14 mouse cellular contexts compared by ENCODE assay signal in the genomic region with DNA sequence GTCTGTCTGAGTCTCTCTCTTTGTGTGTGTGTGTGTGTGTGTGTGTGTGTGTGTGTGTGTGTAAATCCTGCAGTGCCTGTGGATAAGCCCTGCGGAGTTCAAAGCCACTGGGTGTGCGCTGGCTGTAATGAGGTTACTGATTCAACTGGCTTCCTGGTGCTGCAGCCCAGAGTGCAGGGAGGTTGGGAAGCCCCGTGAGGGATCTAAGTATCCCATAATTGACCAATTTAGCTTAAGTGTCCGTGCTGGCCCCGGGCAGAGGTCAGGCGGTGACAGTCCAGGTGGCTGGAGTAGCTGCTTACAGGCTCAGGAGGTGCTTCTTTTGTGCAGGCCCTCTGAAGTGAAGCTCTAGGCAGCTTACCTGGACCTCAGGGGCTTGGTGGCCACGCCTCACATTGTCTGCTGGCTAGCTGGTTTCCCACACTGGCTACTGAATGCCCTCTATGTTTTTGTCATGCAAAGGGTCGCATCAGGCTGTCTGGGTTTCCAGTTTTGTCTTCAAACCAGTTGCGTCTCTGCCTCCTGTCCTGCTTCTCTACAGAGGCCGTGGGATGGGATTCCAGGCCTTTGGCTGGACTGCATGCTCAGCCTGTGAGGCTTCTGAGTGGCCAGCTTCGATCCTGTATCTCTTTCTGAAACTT. TPM values are rescaled to one million over a fixed set of nuclear protein-coding genes. Genes with fewer than 3 reads are reported as not detected.
A peak's percentile ranks its signal among the peaks of the same experiment; 100 is the strongest.
DNase-seq lines count a peak whose midpoint lies in the region; ATAC-seq lines count a peak whose summit lies in the region.
"Had no signal": no experiment of that assay in that cellular context is flagged by ENCODE, and none has a peak within 500 bp of the region (broad histone marks: within the 10 kb centered on the region; RNA-seq: fewer than 3 reads in every experiment).

No protein-coding gene starts in this region.

- no peaks in the 10 kb centered on the region for H3K36me3 ChIP-seq in hindbrain, embryonic 11.5 days (ENCODE audit: control insufficient read depth, insufficient read depth, low read length)
- no peaks in the 10 kb centered on the region for H3K36me3 ChIP-seq in hindbrain, embryonic 13.5 days
- H3K36me3 ChIP-seq: liver, embryonic 15.5 days had no signal

- H3K9me3 ChIP-seq in hindbrain, embryonic 11.5 days (ENCODE audit: control insufficient read depth, low read length), result no peaks in the 10 kb centered on the region
- no peaks in the 10 kb centered on the region for H3K9me3 ChIP-seq in hindbrain, embryonic 13.5 days
- H3K9me3 ChIP-seq: liver, embryonic 15.5 days had no signal

- H3K27ac ChIP-seq in hindbrain, embryonic 11.5 days (ENCODE audit: low read depth, low read length), result no peak overlapping the region
- H3K27ac ChIP-seq in hindbrain, embryonic 13.5 days, result no peak overlapping the region
- H3K27ac ChIP-seq: liver, embryonic 15.5 days had no signal

- no peak for ATAC-seq in hindbrain, embryonic 11.5 days (ENCODE audit: low FRiP score)
- ATAC-seq in hindbrain, embryonic 13.5 days (ENCODE audit: low FRiP score), result no peak

- peaks cover 30% of the 10 kb centered on the region for H3K4me1 ChIP-seq in hindbrain, embryonic 11.5 days (replicated peaks; ENCODE audit: control insufficient read depth, insufficient read depth, low read length)
- H3K4me1 ChIP-seq in hindbrain, embryonic 13.5 days (replicated peaks), result peaks cover 86% of the 10 kb centered on the region

- peak; percentile 1 for DNase-seq in adrenal gland, adult 2 months
- DNase-seq in adrenal gland, postnatal 4 days (ENCODE audit: low spot score in 2 of 2), result no peak
- DNase-seq in hindbrain, embryonic 11.5 days (ENCODE audit: low spot score), result no peak
- DNase-seq in ES-CJ7 (ENCODE audit: low read depth, low spot score) (peak; percentile 39), MN1 (ENCODE audit: low spot score) (no peak)
- DNase-seq in kidney, postnatal 14 days, result peak; percentile 50
- no peak for DNase-seq in left cerebral cortex, adult 9 months (ENCODE audit: low spot score in 2 of 2)
- DNase-seq: adrenal gland, postnatal 36 days; cerebellum, adult 8-10 months; gastrocnemius, postnatal 10 days; layer of hippocampus, postnatal 36 days had no signal

- 34% methylated on average over 11 of the region's 11 CpGs for WGBS in hindbrain, embryonic 11.5 days
- 31% methylated on average over 11 of the region's 11 CpGs for WGBS in hindbrain, embryonic 13.5 days

- 0 out of 2 replicates have a peak overlapping the region, but pooled peaks have one; percentile 19 for H3K9ac ChIP-seq in hindbrain, embryonic 11.5 days (ENCODE audit: low read depth, low read length)
- H3K9ac ChIP-seq in hindbrain, embryonic 13.5 days, result no peak overlapping the region; the same call in 1 of the 2 replicates
- H3K9ac ChIP-seq: liver, embryonic 15.5 days had no signal

- H3K4me2 ChIP-seq in hindbrain, embryonic 11.5 days (replicated peaks; ENCODE audit: low read depth, low read length), result no peak overlapping the region
- H3K4me2 ChIP-seq in hindbrain, embryonic 13.5 days, result no peak overlapping the region
- H3K4me2 ChIP-seq: liver, embryonic 15.5 days had no signal

- H3K27me3 ChIP-seq in hindbrain, embryonic 11.5 days (ENCODE audit: control insufficient read depth, insufficient read depth, low read length), result no peaks in the 10 kb centered on the region
- no peaks in the 10 kb centered on the region for H3K27me3 ChIP-seq in hindbrain, embryonic 13.5 days

- H3K4me3 ChIP-seq in hindbrain, embryonic 11.5 days (ENCODE audit: low read depth, low read length), result no peak overlapping the region
- H3K4me3 ChIP-seq in hindbrain, embryonic 13.5 days, result no peak overlapping the region
- H3K4me3 ChIP-seq: erythroblast, embryonic 14.5 days; liver, embryonic 15.5 days had no signal

RNA-seq across cellular contexts. Expression of a gene that starts 7.9 kb away (rescaled TPM):
- 10 to 100 TPM; 59.4 to 71.6 TPM for total RNA-seq in adrenal gland, adult 2 months (2021)
- 84.5 and 90.5 TPM in 2 replicates for polyA plus RNA-seq in adrenal gland, adult 2 months (2012; rRNA removed)
- 10 to 100 TPM; 58.4 to 59.3 TPM for total RNA-seq in adrenal gland, postnatal 4 days (2021)
- polyA plus RNA-seq in hindbrain, embryonic 11.5 days (2014; fragmentation: Nextera tagmentation; extraction: Ambion mirVana), result 6.5 and 7.6 TPM in 2 replicates
- 4.6 and 4.7 TPM in 2 replicates for polyA plus RNA-seq in hindbrain, embryonic 13.5 days (2015; fragmentation: Nextera tagmentation; extraction: Ambion mirVana)

Comparison
In these comparisons a context has a peak if more than half of its experiments do, and no peak if none do; other contexts are left out.
1. DNase-seq: peak in adrenal gland, adult 2 months (single experiment), ES-CJ7 (single experiment) and kidney, postnatal 14 days (single experiment); none in adrenal gland, postnatal 4 days (0 of 2), hindbrain, embryonic 11.5 days (single experiment), left cerebral cortex, adult 9 months (0 of 2) and MN1 (single experiment).